Mouse (Mus musculus) forebrain, postnatal 0 days (tissue): ENCODE measurements around the gene Ptbp2. TPM values are rescaled to one million over a fixed set of nuclear protein-coding genes. Genes with fewer than 3 reads are reported as not detected.

ENCODE experiments used
- ATAC-seq: fragments of 200-750 bp; cut with Nextera tagmentation; 2 replicates; pipeline ENCODE4 v1.8.0; 2017; ENCODE audit warnings: mild to moderate bottlenecking, moderate library complexity
- DNase-seq: peaks from one replicate; pipeline ENCODE4 v3.0.0-alpha.2; 2015
- H3K27ac ChIP-seq: fragments of 300-500 bp; sonication (generic); 2 replicates; pipeline ENCODE4 v1.5.1; 2014; ENCODE audit warnings: low read depth, mild to moderate bottlenecking, antibody characterized with exemption, low read length, moderate library complexity, mixed read lengths
- H3K27me3 ChIP-seq: fragments of 300-500 bp; sonication (generic); 2 replicates; pipeline ENCODE4 v1.6.1; 2014; ENCODE audit warnings: mild to moderate bottlenecking, low read length, mixed read lengths; ENCODE audit not compliant: insufficient read depth
- H3K36me3 ChIP-seq: fragments of 300-500 bp; sonication (generic); 2 replicates; pipeline ENCODE4 v1.6.1; 2014; ENCODE audit warnings: mild to moderate bottlenecking, moderate library complexity; ENCODE audit not compliant: insufficient read depth
- H3K4me1 ChIP-seq: fragments of 300-500 bp; sonication (generic); 2 replicates; pipeline ENCODE4 v1.6.1; 2014; ENCODE audit warnings: antibody characterized with exemption; ENCODE audit not compliant: insufficient read depth
- H3K4me2 ChIP-seq: fragments of 300-500 bp; sonication (generic); 2 replicates; pipeline ENCODE4 v1.6.1; 2014; ENCODE audit warnings: low read depth, mild to moderate bottlenecking, moderate library complexity
- H3K4me3 ChIP-seq: fragments of 300-500 bp; sonication (generic); 2 replicates; pipeline ENCODE4 v1.5.1; 2014; ENCODE audit warnings: low read depth, low read length, mixed read lengths
- H3K9ac ChIP-seq: fragments of 300-500 bp; sonication (generic); 2 replicates; pipeline ENCODE4 v1.6.1; 2014; ENCODE audit warnings: mild to moderate bottlenecking
- H3K9me3 ChIP-seq: fragments of 300-500 bp; sonication (generic); 2 replicates; pipeline ENCODE4 v1.6.1; 2016; ENCODE audit warnings: low read length
- CTCF ChIP-seq: sonication (generic); IDR thresholded peaks from 2 replicates; pipeline ENCODE4 v1.5.1; 2016; ENCODE audit warnings: antibody characterized with exemption, control low read depth, low read depth
- WGBS: fragments of 180-500 bp; shearing (Covaris S2); extraction: QIAGEN DNeasy Blood & Tissue Kit; methylation state at CpG from one replicate; pipeline ENCODE4 v1.1.7; 2014; 5-methylcytosine and 5-hydroxymethylcytosine counted together
- polyA plus RNA-seq: library from polyadenylated mRNA; unstranded; fragments of >200 nt; fragmentation: Nextera tagmentation; extraction: Ambion mirVana; gene quantifications from 2 replicates; pipeline ENCODE4 v1.2.1, GENCODE M21; 2015
- total RNA-seq: library from RNA; depleted of rRNA; stranded (reverse); fragments of >200 nt; gene quantifications from 2 replicates; pipeline ENCODE4 v1.2.3, GENCODE M21; 2014

Ptbp2 gene
- total and polyA plus RNA-seq, 2 experiments from 2014 or later = 185 to 372 TPM

DNA sequence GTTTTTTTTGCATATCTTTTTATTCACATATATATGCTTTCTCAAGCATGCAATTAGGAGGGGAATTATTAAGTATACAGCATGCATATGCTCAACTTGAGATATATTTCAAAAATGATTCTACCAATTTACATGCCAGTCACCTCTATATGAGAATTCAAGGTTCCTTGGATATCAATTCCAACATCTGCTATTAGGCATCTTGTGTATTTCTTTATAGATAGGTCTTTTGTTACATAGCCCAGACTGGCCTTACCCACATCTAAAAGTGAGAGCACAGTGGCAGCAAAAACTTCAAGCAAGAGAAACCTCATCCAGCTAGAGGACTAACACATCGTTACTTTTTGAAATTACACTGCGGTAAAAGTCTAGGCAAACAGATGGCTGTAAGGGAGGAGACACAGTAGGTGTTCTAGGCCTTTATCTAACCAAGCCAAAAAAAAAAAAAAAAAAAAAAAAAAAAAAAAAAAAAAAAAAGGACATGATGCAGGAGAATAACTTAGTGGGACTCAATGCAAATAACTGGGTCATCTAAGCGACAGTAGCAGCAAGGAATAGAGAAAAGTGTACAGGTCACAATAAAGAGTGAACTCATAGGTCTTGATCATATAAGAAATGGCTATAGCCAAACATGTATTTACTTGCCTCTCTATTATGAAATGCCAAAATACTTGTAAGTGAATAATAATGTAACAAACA is 34.6 kb downstream of the Ptbp2 start:
- H3K27me3 ChIP-seq = no peaks in the 10 kb centered on the region
- 0 out of 2 replicates have a peak, but pooled peaks cover 7% of the 10 kb centered on the region for H3K36me3 ChIP-seq
- H3K9ac ChIP-seq = no peak overlapping the region
- H3K4me1 ChIP-seq = no peaks in the 10 kb centered on the region
- TF ChIP-seq CTCF = no peak
- H3K9me3 ChIP-seq = no peaks in the 10 kb centered on the region
- H3K4me3 ChIP-seq = no peak overlapping the region
- 55% methylated on average over 3 of the region's 3 CpGs for WGBS
- ATAC-seq (no peak), DNase-seq (no peak)
- no peak overlapping the region for H3K27ac ChIP-seq
- no peak overlapping the region for H3K4me2 ChIP-seq

DNA sequence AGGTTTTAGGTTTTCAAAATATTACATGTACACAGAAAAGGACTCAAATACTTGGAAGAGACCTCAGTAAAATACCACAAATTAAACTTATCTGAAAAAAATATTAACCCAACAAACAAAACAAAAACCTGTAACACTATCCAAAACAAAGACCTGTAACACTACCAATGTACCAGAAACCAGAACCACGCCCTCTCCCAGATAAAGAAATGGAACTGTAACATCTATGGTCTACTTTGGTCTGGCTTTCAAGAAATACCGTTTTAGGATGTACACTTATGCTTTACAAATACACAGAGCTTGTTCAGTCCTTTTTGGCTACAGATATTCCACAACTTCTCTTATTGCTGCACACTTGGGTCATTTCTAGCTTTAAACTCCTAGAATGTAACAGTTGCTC is 35.1 kb downstream of the Ptbp2 start:
- DNase-seq (no peak), ATAC-seq (no peak)
- TF ChIP-seq CTCF = no peak
- H3K27ac ChIP-seq = no peak overlapping the region
- 0 out of 2 replicates have a peak, but pooled peaks cover 7% of the 10 kb centered on the region for H3K36me3 ChIP-seq
- H3K9me3 ChIP-seq = no peaks in the 10 kb centered on the region
- WGBS = 95% methylated on average over 2 of the region's 2 CpGs
- no peak overlapping the region for H3K4me2 ChIP-seq
- no peak overlapping the region for H3K9ac ChIP-seq
- no peaks in the 10 kb centered on the region for H3K4me1 ChIP-seq
- H3K27me3 ChIP-seq = no peaks in the 10 kb centered on the region
- H3K4me3 ChIP-seq = no peak overlapping the region

DNA sequence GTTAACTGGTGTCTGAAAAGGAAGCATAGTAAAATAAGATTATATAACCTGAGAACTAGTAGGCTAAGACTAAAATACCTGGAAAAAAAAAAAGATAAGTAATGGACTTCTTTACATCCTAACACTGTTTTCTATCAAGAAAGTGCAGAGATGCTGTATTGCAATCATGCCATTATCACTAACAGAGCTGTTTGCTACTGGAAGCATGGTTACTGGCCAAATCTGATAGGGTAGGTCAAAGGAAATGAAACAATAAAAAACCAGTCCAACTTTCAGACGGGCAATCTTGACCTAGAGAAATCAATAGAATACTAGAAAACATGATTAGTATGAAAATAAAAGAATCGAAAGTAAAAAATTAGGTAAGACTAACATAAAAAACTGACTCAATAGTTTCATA is 37.6 kb downstream of the Ptbp2 start:
- no peak overlapping the region for H3K4me3 ChIP-seq
- no peak overlapping the region for H3K9ac ChIP-seq
- no peak overlapping the region for H3K4me2 ChIP-seq
- no peaks in the 10 kb centered on the region for H3K27me3 ChIP-seq
- H3K4me1 ChIP-seq = no peaks in the 10 kb centered on the region
- ATAC-seq (no peak), DNase-seq (no peak)
- WGBS = 92% methylated on average over 2 of the region's 2 CpGs
- no peak overlapping the region for H3K27ac ChIP-seq
- 0 out of 2 replicates have a peak, but pooled peaks cover 10% of the 10 kb centered on the region for H3K36me3 ChIP-seq
- TF ChIP-seq CTCF = no peak
- H3K9me3 ChIP-seq = no peaks in the 10 kb centered on the region

DNA sequence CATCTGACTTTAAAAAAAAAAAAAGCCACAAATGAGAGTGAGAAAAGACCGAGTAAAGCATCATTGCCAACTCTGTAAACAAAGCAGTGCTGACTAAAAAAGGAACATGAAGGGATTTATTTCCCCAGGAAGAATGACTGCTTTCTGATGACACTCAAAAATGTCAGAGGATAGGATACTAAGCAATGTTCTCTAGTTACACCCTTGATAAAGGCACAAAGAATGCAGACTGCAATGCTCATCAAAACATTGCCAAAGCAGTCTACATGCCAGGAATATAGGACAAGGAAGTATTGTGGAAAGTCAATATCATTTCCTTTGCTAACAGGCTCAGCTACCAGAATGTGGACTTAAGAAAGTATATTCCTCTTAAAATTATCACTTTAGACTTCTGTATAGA is 38.5 kb downstream of the Ptbp2 start:
- no peak for ATAC-seq
- Histone ChIP-seq H3K27me3 (no peaks in the 10 kb centered on the region), H3K36me3 (0 out of 2 replicates have a peak, but pooled peaks cover 10% of the 10 kb centered on the region), H3K4me3 (no peak overlapping the region), H3K4me2 (no peak overlapping the region), H3K4me1 (no peaks in the 10 kb centered on the region), H3K27ac (no peak overlapping the region), H3K9me3 (no peaks in the 10 kb centered on the region), H3K9ac (no peak overlapping the region)
- no peak for TF ChIP-seq CTCF
- DNase-seq = no peak
- 31% methylated on average over 1 of the region's 1 CpGs for WGBS

DNA sequence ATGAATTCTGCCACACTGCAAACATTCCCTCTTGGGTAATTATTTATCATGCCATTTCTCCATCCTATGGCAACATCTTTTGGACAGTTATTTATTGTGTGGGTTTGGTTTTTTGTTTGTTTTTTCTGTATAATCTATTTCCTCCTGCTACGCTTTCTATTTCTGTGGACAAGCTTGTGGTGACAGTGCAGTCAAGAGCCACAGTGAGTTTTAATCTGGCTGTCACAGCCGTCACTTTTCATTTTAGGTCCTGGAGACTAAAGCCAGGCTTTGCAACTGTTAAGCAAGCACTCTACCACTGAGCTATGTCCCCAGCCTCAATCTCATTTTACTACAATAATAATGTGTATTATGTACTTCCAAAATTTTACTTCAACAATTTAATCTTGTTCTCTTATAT is 54.4 kb downstream of the Ptbp2 start:
- Histone ChIP-seq H3K36me3 (peaks cover 14% of the 10 kb centered on the region; the same call in 1 of the 2 replicates), H3K27me3 (no peaks in the 10 kb centered on the region), H3K4me3 (no peak overlapping the region), H3K4me2 (no peak overlapping the region), H3K9me3 (no peaks in the 10 kb centered on the region), H3K27ac (no peak overlapping the region), H3K4me1 (no peaks in the 10 kb centered on the region), H3K9ac (no peak overlapping the region)
- DNase-seq = no peak
- ATAC-seq = no peak
- TF ChIP-seq CTCF = no peak
- 78% methylated on average over 2 of the region's 2 CpGs for WGBS

- no peaks in the 10 kb centered on the region for H3K27me3 ChIP-seq
- no peaks in the 10 kb centered on the region for H3K36me3 ChIP-seq
- no peaks in the 10 kb centered on the region for H3K4me1 ChIP-seq
- no peak overlapping the region for H3K9ac ChIP-seq
- ATAC-seq = no peak
- H3K4me2 ChIP-seq = no peak overlapping the region
- TF ChIP-seq CTCF = no peak
- 93% methylated on average over 5 of the region's 5 CpGs for WGBS
- H3K9me3 ChIP-seq = no peaks in the 10 kb centered on the region
- no peak overlapping the region for H3K4me3 ChIP-seq
- no peak overlapping the region for H3K27ac ChIP-seq
- DNase-seq = no peak
These were observed 72.2 kb downstream of the Ptbp2 start for GRCm38 (mm10) chr3:119712066-119712465.

GRCm38 (mm10) chr3:119711503-119711902 is 72.8 kb downstream of the Ptbp2 start:
- H3K4me1 ChIP-seq = no peaks in the 10 kb centered on the region
- no peak for TF ChIP-seq CTCF
- no peak overlapping the region for H3K9ac ChIP-seq
- ATAC-seq (no peak), DNase-seq (no peak)
- no peaks in the 10 kb centered on the region for H3K9me3 ChIP-seq
- 97% methylated on average over 3 of the region's 3 CpGs for WGBS
- no peaks in the 10 kb centered on the region for H3K36me3 ChIP-seq
- H3K27me3 ChIP-seq = no peaks in the 10 kb centered on the region
- H3K27ac ChIP-seq = no peak overlapping the region
- H3K4me2 ChIP-seq = no peak overlapping the region
- no peak overlapping the region for H3K4me3 ChIP-seq
